Mouse (Mus musculus) kidney, postnatal 14 days (tissue): Measurements from ENCODE around the gene Rnf157.

Experiments
- DNase-seq: peaks from one replicate; pipeline ENCODE4 v3.0.0; 2022; ENCODE audit warnings: mixed read lengths

Gene Rnf157

GRCm38 (mm10) chr11:116412904-116413630 lies at the start of gene Rnf157:
Rnf157 (minus strand) TSS chr11:116413032.
- DNase-seq, result peak; percentile 90

GRCm38 (mm10) chr11:116459786-116460185 lies 47.0 kb upstream of the Rnf157 start:
- DNase-seq, result no peak

- no peak for DNase-seq
These were observed 43.4 kb upstream of the Rnf157 start for GRCm38 (mm10) chr11:116456234-116456633.

- no peak for DNase-seq
These were observed 41.1 kb upstream of the Rnf157 start for GRCm38 (mm10) chr11:116453889-116454288.

GRCm38 (mm10) chr11:116449341-116449740 lies 36.5 kb upstream of the Rnf157 start:
- no peak for DNase-seq

GRCm38 (mm10) chr11:116447822-116448221 lies 35.0 kb upstream of the Rnf157 start:
- no peak for DNase-seq

- no peak for DNase-seq
These were observed 33.6 kb upstream of the Rnf157 start for GRCm38 (mm10) chr11:116446308-116446887.

- peak; percentile 93 for DNase-seq
These were observed 32.9 kb upstream of the Rnf157 start for GRCm38 (mm10) chr11:116445596-116446307.

GRCm38 (mm10) chr11:116443935-116444334 lies 31.1 kb upstream of the Rnf157 start:
- DNase-seq, result no peak

GRCm38 (mm10) chr11:116443311-116443710 lies 30.5 kb upstream of the Rnf157 start:
- DNase-seq, result no peak

GRCm38 (mm10) chr11:116442867-116443177 lies 30.0 kb upstream of the Rnf157 start:
- DNase-seq, result no peak

- no peak for DNase-seq
These were observed 29.5 kb upstream of the Rnf157 start for GRCm38 (mm10) chr11:116442129-116442866.

GRCm38 (mm10) chr11:116440408-116441068 lies 27.7 kb upstream of the Rnf157 start:
- peak; percentile 45 for DNase-seq

- DNase-seq, result no peak
These were observed 26.7 kb upstream of the Rnf157 start for GRCm38 (mm10) chr11:116439269-116440240.

GRCm38 (mm10) chr11:116437541-116437940 lies 24.7 kb upstream of the Rnf157 start:
- no peak for DNase-seq

- DNase-seq, result peak; percentile 60
These were observed 24.0 kb upstream of the Rnf157 start for GRCm38 (mm10) chr11:116436725-116437331.

GRCm38 (mm10) chr11:116435992-116436724 lies 23.3 kb upstream of the Rnf157 start:
- no peak for DNase-seq

- DNase-seq, result peak; percentile 76
These were observed 22.3 kb upstream of the Rnf157 start for GRCm38 (mm10) chr11:116434967-116435752.

- DNase-seq, result peak; percentile 80
These were observed 21.6 kb upstream of the Rnf157 start for GRCm38 (mm10) chr11:116434287-116434966.
